Mouse (Mus musculus) thymus, postnatal 25 days (tissue): ENCODE data around the gene Dpep2nb.
"Not testable (repeated sequence)": the region's sequence is repeated elsewhere in the genome, so short reads cannot be mapped to it uniquely, and the experiment has no call there.

ENCODE experiments used
- DNase-seq: peaks from one replicate; pipeline ENCODE4 v3.0.0; 2022

The Dpep2nb gene

DNA sequence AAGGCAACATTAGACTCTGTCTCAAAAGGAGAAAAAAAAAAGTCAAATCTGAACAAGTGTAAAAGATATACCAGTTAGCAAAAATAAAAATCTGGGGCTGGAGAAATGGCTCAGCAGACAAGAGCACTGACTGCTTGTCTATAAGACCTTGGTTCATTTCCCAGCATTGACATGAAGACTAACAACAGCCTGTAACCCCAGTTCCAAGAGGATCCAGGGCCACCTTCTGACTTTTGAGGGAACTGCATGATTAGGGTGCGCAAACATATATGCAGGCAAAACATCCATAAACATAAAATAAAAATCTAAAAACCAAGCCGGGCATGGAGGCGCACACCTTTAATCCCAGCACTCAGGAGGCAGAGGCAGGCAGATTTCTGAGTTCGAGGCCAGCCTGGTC, 638 bp upstream of the Dpep2nb start:
- DNase-seq: peak; percentile 32

DNA sequence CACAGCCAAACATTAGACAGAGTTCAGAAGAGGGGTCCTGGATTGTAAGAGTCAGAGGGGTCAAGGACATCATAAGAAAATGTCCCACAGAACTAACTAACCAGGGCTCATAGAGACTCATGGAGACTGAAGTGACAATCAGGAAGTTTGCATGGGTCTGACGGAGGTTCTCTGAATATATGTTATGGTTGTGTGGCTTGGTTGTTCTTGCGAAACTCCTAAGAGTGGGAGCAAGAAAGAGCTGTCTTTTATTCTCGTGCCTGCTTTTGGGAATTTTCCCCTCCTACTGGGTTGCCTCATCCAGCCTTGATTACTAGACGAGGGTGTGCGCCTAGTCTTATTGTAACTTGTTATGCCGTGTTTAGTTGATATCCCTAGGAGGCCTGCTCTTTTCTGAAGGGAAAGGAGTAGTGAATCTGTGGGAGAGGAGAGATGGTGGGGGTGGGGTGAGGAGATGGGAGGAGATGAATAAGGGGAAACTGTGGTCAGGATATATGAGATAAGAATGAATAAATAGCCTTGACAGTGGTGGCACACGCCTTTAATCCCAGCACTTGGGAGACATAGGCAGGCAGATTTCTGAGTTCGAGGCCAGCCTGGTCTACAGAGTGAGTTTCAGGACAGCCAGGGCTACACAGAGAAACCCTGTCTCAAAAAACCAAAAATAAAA, 1.1 kb downstream of the Dpep2nb start:
- DNase-seq: no peak

DNA sequence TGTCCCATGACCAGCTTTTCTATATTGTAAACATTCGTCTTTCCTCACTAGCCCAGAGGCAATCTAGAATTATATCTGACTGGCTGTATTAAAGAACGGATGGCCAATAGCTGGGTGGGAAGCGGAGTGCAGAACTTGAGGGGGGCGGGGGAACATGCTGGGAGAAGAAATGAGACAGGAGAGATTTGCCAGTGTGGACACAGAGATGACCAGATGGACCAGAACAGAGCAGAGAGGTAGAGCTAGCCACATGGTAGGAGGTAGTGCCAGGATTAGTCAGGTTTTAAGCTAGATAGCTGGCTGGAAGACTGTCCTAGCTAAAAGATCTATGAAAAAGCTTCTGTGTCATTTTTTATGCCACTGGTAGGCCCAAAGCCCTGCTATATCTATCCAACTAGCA, 3.9 kb downstream of the Dpep2nb start:
- DNase-seq: no peak

DNA sequence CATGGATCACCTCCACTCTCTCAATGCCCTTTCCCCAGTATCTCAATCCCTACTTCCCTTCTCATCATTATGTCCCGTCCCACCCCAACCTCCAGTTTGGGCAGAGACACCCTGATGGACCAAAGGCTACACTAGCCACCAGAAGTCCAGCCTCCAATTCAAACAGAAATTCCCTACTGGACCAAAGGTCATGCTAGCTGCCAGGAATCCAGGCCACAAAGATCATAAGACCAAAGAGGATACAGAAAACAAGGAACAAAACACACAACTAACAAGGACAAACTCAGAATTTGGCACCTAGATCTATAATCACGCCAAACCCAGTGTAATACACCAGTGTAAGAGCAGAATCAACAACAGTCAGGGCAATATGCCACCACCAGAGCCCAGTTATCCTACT, 6.8 kb downstream of the Dpep2nb start:
- DNase-seq: no peak

DNA sequence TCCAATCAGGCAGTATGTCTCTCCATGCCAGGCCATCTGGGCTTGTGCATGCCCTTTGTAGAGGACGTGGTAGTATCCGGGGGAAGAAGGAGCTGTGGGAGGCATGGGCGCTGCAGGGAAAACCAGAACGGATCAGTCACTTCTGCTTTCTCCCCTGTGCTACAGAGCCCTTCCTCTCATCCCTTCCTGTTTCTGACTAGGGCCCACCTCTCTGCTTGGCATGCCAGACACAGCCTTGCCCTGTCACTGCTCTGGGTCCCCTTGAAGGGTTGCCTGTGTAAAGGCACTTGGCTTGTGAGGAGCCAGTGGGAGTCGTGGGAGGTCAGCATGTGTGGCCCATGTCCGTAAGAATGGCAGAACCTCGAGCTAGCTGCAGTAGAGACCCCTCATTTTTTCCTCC, 9.4 kb downstream of the Dpep2nb start:
- no peak for DNase-seq

DNA sequence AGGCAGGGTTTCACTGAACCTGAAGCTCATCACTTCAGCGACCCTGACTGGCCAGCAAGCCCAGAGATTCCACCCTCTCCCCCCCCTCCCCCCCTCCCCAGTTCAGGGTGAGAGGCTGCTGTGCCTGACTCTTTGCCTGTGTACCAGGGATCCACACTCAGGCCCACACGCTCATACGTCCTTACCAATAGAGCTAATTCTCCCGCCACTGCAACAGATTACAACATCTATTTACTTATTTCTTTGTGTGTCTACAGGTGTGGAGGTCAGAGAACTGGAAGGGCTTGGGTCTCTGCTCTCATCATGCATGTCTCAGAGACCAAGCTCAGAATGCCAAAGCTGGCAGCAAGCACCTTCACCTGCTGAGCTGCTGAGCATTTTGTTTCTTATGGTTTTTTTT, 12.5 kb downstream of the Dpep2nb start:
- no peak for DNase-seq

DNA sequence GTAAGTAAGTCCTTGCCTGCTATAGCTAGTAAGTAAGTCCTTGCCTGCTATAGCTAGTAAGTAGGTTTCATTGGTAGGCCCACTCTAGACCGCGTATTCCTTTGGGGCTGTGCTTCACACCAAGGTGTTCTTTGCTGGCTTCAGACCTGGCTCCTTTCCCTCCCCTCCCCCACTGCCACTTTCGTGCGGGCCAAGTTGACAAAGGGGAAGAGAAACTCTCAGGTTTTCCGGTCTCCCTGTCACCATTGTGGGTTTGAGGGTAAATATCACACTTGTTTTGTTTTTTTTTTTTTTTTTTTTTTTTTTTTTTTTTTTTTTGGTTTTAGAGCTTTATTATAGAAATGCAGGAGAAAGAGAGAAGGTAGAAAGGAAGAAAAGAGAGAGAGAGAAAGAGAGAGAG, 13.3 kb downstream of the Dpep2nb start:
- peak; percentile 85 for DNase-seq

DNA sequence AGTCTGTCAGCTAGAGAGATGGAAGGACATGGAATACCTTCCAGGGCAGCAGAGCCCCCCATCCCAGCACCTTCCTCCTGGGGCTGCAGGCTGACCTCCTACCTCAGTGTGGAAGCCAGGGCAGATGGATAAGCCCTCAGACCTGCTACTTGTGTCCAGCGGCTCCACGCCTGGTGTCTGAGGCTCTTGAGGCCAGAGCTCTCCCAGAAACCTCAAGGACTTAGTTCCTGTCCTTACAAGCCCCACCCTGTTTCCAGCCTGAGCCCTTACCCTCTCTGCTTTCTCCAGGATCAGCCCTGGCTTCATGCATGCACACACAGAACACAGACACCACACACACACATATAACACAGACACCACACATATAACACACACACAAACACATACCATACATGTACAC, 14.2 kb downstream of the Dpep2nb start:
- DNase-seq: peak; percentile 30

DNA sequence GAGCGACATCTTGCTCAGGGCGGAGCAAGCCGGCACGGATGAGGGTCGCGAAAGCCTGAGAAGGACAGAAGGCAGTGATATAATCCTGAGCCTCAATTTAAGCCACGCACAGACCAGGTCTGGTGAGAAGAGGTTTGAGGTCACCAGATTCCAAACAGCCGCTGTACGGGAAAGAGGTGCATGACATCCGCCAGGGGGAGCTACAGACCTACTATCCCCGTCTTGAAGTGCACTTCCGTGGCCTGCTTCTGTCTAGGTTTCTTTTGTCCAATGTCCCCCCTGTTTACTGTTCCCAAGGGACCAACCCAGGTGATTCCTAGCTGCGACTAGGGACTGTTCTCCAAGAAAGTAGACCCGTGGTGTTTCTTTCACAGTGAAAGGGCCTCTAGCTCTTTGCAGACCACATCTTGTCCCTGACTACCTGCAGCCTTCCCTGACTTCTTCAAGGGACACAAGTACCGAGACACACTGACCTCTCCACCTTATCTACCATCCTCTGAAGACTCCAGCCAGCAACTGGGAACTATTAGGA, 14.9 kb downstream of the Dpep2nb start, which contains the start of gene Dus2:
Dus2 (plus strand) TSS at position 482 of the 532 bp plus-strand sequence.
- peak; percentile 89 for DNase-seq

DNA sequence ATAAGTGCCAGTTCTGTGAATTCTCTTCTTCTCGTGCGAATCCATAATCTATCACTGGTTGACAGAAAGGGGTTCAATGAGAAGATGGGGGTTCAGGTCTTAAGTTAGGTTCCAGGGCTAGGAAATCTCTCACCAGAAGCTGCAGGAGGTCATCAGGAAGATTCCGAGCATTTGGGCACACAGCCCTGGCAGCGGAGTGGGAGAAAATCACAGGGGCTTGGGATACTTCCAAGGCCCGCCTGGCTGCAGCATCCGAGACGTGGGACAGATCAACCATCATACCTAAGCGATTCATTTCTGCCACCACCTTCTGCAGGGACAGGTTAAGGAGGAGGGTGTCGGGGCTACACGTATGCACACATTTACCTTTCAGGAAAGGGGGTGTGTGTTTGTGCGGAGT, 17.2 kb downstream of the Dpep2nb start:
- DNase-seq: no peak

DNA sequence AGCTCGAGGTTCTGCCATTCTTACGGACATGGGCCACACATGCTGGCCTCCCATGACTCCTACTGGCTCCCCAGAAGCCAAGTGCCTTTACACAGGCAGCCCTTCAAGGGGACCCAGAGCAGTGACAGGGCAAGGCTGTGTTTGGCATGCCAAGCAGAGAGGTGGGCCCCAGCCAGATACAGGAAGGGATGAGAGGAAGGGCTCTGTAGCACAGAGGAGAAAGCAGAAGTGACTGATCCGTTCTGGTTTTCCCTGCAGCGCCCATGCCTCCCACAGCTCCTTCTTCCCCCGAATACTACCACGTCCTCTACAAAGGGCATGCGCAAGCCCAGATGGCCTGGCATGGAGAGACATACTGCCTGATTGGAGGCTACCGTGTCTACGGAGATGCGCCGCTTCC, 22.4 kb downstream of the Dpep2nb start:
- DNase-seq: not testable (repeated sequence)

DNA sequence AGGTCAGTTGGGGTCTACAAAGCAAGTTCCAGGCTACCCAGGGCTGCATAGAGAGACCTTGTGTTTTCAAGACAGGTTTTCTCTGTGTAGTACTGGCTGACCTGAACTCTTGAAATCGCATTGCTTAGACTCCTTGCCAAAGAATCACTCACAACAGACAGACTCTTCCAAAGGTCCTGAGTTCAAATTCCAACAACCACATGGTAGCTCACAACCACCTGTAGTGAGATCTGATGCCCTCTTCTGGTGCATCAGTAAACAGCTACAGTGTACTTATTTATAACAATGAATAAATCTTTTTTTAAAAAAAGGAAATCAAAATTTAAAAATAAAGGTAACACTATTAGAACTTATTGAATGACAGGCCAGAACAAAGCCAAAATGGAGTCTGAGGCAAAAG, 24.6 kb downstream of the Dpep2nb start:
- DNase-seq: no peak

DNA sequence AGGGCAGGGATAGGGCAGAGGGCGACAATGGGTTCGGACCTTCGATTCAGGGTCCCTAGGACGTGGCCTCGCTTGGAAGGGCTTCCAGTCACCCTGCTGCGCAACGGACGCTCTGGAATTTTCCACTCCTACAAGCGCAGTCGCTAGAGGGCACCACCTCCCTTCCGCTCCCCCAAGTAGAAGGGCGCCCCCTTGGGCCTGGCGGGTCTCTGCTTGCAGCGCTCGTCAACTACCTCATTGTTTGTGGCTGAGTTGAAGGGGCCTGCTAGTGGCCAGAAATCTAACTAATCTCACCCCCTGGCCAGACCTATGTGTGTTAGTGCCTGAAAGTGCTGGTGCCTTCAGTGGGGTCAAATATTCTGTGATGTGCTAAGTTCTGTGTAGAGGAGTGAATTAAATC, 26.4 kb downstream of the Dpep2nb start, which contains the start of gene Dpep3:
Dpep3 (minus strand) TSS at position 105 of the 400 bp plus-strand sequence.
- no peak for DNase-seq

DNA sequence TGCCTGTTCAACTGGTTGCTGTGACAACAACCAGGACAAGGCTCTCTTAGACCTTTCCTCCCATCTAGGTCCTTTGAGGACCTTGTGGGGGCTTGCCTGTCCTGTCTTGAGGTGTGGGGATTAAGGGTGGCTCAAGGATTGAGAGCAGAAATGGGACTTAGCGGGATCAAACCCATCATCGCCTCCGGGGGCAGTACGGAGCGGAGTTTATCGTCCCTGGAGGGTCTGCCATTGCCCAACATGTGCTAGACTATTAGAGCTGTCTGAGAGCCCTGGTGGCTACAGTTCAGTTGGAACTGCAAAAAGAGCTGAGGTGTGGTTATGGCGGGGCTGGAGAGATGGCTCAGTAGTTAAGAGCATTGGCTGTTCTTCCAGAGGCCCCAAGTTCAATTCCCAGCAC, 30.4 kb downstream of the Dpep2nb start:
- DNase-seq: no peak

DNA sequence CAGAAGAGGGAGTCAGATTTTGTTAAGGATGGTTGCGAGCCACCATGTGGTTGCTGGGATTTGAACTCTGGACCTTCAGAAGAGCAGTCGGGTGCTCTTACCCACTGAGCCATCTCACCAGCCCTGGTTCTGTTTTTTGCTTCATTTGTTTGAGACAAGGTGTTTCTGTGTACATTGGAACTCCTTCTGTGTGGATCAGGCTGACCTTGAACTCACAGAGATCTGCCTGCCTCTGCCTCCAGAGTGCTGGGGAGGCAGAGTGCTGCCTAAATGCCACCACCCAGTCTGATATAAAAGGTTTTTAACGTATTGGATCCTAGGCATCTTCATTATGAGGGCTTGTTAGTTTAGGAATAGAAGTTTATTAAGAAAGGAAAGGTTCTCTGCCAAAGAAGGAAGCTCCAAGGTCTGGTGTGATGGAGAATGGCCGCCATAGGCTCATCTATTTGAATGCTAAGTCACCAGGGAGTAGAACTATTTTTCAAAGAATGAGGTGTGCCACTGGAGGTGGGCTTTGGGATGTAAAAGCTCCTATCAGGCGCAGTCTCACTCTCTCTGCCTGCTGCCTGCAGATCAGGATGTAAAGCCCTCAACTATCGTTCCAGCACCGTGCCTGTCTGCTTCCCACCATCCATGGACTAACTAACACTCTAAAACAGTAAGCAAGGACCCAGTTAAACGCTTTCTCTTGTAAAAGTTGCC, 34.6 kb downstream of the Dpep2nb start:
- DNase-seq: no peak

DNA sequence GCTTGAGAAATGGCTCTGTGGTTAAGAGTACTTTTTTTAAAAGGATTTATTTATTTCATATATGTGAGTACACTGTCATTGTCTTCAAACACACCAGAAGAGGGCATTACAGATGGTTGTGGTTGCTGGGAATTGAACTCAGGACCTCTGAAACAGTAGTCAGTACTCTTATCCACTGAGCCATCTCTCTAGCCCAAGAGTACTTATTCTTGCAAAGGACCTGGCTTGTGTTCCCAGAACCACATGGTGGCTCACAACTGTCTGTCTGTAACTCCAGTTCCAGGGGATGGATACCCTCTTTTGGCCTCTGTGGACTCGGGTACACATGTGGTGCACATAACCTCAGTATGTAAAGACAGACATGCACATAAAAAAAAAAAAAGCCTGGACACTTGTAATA, 36.4 kb downstream of the Dpep2nb start:
- no peak for DNase-seq

DNA sequence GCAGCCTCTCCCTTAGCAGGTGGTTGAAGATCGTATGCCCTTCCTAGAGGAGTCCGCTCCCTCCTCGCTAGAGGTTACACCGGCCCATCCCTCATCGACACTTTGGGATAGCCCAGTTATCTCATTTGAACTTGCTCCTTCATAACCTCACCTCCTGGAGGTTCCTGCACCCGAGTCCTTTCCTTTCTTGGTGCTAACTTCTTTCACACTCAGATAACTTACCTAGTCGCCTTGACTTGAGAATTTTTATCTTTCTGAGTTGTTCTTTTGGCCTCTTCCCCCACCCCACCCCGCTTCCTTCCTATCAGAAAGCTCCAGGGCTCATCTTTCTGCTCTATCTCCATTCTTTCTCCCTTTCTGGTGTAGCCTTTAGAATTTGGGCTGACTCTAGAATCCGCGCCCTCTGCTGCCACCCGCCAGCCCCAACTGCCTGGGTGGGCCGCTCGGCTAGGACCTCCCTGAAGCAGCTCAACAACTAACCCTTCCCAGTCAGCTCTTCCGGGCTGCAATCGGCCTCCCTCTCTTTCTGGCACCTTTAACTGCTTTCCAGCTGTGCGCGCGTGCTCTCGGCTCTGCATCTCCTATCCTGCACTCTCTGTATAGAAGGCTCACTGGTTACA, 39.0 kb downstream of the Dpep2nb start:
- DNase-seq: peak; percentile 64

DNA sequence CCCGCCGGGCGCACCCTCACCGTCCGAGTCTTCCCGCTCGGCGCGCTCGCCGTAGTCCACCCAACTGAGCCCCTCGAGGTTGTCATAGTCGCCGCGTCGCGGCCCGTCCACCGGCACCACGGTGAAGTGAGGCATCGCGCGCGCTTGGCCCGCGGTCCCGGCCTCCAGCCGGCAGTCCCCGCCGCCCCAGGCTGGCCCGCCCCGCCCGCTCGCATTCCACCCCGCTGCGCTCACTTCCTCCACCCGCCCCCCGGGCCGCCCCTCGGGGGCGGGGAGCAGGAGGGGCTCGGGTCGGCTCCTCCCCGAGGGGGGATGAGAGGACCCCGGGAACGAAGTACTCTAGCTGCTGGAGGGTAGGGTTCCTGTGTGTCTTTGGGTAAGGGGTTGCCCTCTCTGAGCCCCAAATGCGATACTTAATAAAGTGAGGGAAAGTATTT, 39.9 kb downstream of the Dpep2nb start, which contains the start of gene Slc12a4:
Slc12a4 (minus strand) TSS at position 193 of the 437 bp plus-strand sequence.
- peak; percentile 87 for DNase-seq

DNA sequence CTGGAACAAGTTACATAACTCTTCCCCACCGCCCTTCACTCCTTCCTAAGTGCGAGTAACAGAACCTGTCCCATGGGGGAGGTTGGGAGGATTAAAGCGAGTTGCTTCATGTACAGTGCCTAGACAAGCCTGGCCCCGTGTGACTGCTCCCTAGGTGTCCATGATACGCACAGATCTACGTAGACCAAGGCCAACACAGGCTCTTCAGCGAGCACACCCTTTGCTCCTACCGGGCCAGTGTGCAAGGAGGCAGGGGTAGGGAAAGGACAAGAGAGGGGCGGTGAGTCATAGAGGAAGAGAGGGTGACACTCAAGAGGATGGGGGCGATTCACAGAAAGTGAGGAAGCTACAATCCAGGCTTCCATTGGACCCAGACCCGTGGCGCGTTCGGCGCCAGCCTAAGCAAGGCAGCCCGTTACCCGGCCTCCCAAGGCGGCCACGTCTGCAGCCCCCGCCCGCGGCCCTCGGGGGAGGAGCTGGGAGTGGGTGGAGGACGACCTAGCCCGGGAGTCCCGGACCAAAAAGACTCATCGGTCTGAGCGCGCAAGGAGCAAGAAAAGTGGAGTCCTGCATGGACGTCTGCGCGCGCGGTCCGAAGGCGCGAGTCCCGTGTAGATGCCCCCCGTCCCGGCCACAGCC, 40.4 kb downstream of the Dpep2nb start:
- peak; percentile 63 for DNase-seq

DNA sequence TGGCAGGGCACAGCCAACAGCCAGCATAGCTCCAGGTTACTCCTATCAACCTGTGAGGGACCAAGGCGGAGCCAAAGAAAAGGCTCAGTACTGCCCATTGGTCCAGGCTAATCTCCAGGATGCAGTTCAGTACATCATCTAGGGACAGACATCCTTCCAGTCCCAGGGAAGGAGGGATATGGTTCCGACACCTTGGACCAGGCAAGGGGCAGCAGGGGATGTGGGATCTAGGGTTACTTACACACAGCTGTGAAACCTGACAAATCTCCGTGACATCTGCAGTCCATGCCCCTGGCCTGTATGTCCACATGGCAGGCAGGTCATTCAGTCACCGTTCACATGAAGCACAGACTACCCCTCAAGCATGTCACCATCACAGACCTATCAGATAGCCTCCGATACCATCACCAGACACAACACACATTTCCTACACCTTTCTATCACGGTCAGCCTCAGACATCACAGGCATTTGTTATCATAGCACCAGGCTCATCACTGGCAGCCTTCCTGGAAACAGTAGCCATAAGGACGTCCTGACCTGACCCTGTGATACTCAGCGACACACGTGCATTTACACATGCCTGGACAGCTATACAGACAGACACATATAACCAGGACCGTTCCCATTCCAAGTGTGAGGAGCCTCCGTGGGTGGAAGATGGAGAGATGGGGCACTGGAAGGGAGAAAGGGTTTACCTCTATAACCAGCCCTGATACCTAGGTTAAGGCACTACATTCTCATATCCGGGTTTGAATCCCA, 41.1 kb downstream of the Dpep2nb start:
- no peak for DNase-seq

DNA sequence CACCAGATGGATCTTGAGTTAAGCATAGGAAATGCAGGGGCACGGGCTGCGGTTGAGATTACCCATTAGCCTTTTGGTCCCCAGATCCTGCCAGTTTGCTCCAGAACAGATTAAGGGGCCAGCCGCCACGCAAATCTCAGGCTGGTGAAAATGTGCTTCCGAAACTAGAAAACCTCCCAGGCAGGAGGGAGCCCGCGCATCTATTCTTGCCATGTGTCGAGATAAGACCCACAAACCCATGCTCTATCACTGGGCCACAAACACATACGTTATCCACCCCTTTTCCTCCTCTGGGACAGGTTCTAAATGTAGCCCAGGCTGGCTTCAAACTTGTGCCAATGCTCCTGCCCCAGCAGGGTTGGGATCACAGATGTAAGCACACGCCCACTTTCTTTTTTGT, 44.2 kb downstream of the Dpep2nb start:
- DNase-seq: no peak

DNA sequence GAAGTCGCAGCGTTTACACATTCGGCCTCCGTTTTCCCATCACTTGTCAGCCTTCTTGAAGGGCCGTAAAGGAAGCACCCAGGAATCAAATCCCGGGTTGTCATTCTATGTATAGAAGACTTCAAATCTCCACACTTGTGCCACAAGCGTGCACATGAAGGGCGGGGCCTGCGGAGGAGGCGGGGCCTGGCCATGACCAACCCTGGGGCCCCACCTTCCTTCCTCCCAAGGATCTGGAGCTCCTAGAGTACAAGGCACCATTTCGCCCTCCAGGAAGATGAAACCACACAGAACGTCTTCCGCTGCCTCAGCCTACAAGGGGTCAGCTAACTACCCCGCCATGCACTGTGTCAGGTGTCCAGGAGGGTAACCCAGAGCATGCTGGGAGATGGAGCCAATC, 44.7 kb downstream of the Dpep2nb start:
- DNase-seq: no peak
